Mouse (Mus musculus): ENCODE measurements at regions not wholly inside any gene's neighbourhood (a gene's known extent, or its start where the extent isn't known, plus 50 kb on each side); places are given as distances from the start of the nearest gene placed in this dataset.

- TF ChIP-seq GATA1 (IDR thresholded peaks at IDR 0.05; ENCODE audit: borderline replicate concordance, low read length) (no peak), FLI1 (IDR thresholded peaks at IDR 0.05; ENCODE audit: low read length) (no peak)
These were observed 107.0 kb downstream of the Icos start for GRCm38 (mm10) chr1:61084732-61085131.

Data from megakaryocyte, embryonic 14.5 days (primary cell).